Mouse (Mus musculus): Measurements from ENCODE around the gene Fmo3. TPM values are rescaled to one million over a fixed set of nuclear protein-coding genes. Genes with fewer than 3 reads are reported as not detected.

Fmo3 gene
- polyA plus RNA-seq, 1 experiment from 2014 or later: not detected

GRCm38 (mm10) chr1:162934374-162935012 lies 49.8 kb downstream of the Fmo3 start:
- H3K36me3 ChIP-seq (ENCODE audit: control insufficient read depth, insufficient read depth, low read length): no peaks in the 10 kb centered on the region
- no peak overlapping the region for H3K27ac ChIP-seq (ENCODE audit: low read depth, low read length)
- H3K9ac ChIP-seq (ENCODE audit: low read depth, low read length): no peak overlapping the region
- no peaks in the 10 kb centered on the region for H3K27me3 ChIP-seq (ENCODE audit: control insufficient read depth, insufficient read depth, low read length)
- H3K9me3 ChIP-seq (ENCODE audit: control insufficient read depth, low read length): no peaks in the 10 kb centered on the region
- no peak for ATAC-seq (ENCODE audit: low FRiP score, low TSS enrichment)
- WGBS: 76% methylated on average over 4 of the region's 4 CpGs
- H3K4me2 ChIP-seq (replicated peaks; ENCODE audit: low read depth, low read length): no peak overlapping the region
- no peaks in the 10 kb centered on the region for H3K4me1 ChIP-seq (ENCODE audit: control insufficient read depth, insufficient read depth, low read length)
- H3K4me3 ChIP-seq (ENCODE audit: low read length): no peak overlapping the region

DNA sequence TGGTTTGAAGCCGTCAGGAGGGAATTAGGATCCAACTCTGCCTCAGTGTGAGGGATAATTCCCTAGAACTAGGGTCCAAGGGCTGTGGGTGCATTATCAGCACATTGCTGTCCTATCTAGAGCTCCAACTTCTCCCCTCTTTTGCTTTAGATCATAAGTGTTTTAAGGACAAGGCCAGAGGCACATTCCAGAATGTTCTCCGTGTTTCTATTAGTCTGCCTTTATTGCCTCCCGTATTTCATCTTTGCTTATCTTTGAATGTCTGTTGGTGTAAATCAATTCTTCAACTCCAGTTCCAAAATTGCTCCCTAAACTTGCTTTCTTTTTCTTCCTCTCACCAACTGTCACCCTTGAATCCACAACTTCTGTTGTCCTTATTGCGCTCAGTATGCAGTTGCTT lies 51.9 kb downstream of the Fmo3 start:
- Histone ChIP-seq H3K9ac (ENCODE audit: low read depth, low read length) (no peak overlapping the region), H3K4me1 (ENCODE audit: control insufficient read depth, insufficient read depth, low read length) (no peaks in the 10 kb centered on the region), H3K4me3 (ENCODE audit: low read length) (no peak overlapping the region), H3K27ac (ENCODE audit: low read depth, low read length) (no peak overlapping the region), H3K4me2 (replicated peaks; ENCODE audit: low read depth, low read length) (no peak overlapping the region), H3K36me3 (ENCODE audit: control insufficient read depth, insufficient read depth, low read length) (no peaks in the 10 kb centered on the region), H3K27me3 (ENCODE audit: control insufficient read depth, insufficient read depth, low read length) (no peaks in the 10 kb centered on the region), H3K9me3 (ENCODE audit: control insufficient read depth, low read length) (no peaks in the 10 kb centered on the region)
- 68% methylated on average over 4 of the region's 4 CpGs for WGBS
- no peak for ATAC-seq (ENCODE audit: low FRiP score, low TSS enrichment)

DNA sequence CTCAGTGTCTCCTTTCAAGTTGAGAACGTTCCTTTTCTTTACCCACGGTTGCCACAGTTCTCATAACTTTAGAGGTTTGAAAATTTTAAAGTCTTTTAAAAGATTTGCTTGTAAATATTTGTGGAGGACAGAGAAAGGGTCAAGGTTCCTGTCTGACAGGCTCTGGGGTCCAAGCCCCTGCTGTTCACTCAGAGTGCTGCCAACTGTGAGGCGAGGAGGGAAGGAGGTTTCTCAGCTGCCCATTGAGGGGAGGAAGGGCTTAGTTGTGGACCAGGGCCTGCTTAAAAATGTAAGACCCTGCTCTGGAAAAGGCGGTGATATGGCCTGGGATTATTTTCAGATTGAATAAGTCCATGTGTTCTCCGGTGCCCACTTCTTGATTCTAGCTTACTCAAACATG lies 52.4 kb downstream of the Fmo3 start:
- no peak overlapping the region for H3K4me3 ChIP-seq (ENCODE audit: low read length)

GRCm38 (mm10) chr1:162931310-162931875 lies 52.9 kb downstream of the Fmo3 start:
- no peak for ATAC-seq (ENCODE audit: low FRiP score, low TSS enrichment)
- no peak overlapping the region for H3K9ac ChIP-seq (ENCODE audit: low read depth, low read length)
- no peak overlapping the region; the same call in 1 of the 2 replicates for H3K27ac ChIP-seq (ENCODE audit: low read depth, low read length)
- H3K4me2 ChIP-seq (replicated peaks; ENCODE audit: low read depth, low read length): no peak overlapping the region
- no peaks in the 10 kb centered on the region for H3K4me1 ChIP-seq (ENCODE audit: control insufficient read depth, insufficient read depth, low read length)
- H3K9me3 ChIP-seq (ENCODE audit: control insufficient read depth, low read length): no peaks in the 10 kb centered on the region
- no peaks in the 10 kb centered on the region for H3K36me3 ChIP-seq (ENCODE audit: control insufficient read depth, insufficient read depth, low read length)
- no peaks in the 10 kb centered on the region for H3K27me3 ChIP-seq (ENCODE audit: control insufficient read depth, insufficient read depth, low read length)
- H3K4me3 ChIP-seq (ENCODE audit: low read length): no peak overlapping the region
- WGBS: 64% methylated on average over 4 of the region's 4 CpGs

More for the DNA sequence above, 52.4 kb downstream of the Fmo3 start:
- 77% methylated on average over 5 of the region's 5 CpGs for WGBS
- no peaks in the 10 kb centered on the region for H3K36me3 ChIP-seq (ENCODE audit: control insufficient read depth, insufficient read depth, low read length)
- no peak overlapping the region for H3K4me2 ChIP-seq (replicated peaks; ENCODE audit: low read depth, low read length)
- no peaks in the 10 kb centered on the region for H3K4me1 ChIP-seq (ENCODE audit: control insufficient read depth, insufficient read depth, low read length)
- H3K27me3 ChIP-seq (ENCODE audit: control insufficient read depth, insufficient read depth, low read length): no peaks in the 10 kb centered on the region
- no peaks in the 10 kb centered on the region for H3K9me3 ChIP-seq (ENCODE audit: control insufficient read depth, low read length)
- H3K9ac ChIP-seq (ENCODE audit: low read depth, low read length): no peak overlapping the region
- ATAC-seq (ENCODE audit: low FRiP score, low TSS enrichment): no peak
- H3K27ac ChIP-seq (ENCODE audit: low read depth, low read length): no peak overlapping the region; the same call in 1 of the 2 replicates

GRCm38 (mm10) chr1:162930631-162931030 lies 53.7 kb downstream of the Fmo3 start:
- Histone ChIP-seq H3K36me3 (ENCODE audit: control insufficient read depth, insufficient read depth, low read length) (no peaks in the 10 kb centered on the region), H3K9ac (ENCODE audit: low read depth, low read length) (no peak overlapping the region), H3K4me3 (ENCODE audit: low read length) (no peak overlapping the region), H3K9me3 (ENCODE audit: control insufficient read depth, low read length) (no peaks in the 10 kb centered on the region), H3K27me3 (ENCODE audit: control insufficient read depth, insufficient read depth, low read length) (no peaks in the 10 kb centered on the region), H3K4me2 (replicated peaks; ENCODE audit: low read depth, low read length) (no peak overlapping the region), H3K27ac (ENCODE audit: low read depth, low read length) (no peak overlapping the region), H3K4me1 (ENCODE audit: control insufficient read depth, insufficient read depth, low read length) (no peaks in the 10 kb centered on the region)
- ATAC-seq (ENCODE audit: low FRiP score, low TSS enrichment): no peak
- 77% methylated on average over 2 of the region's 2 CpGs for WGBS

DNA sequence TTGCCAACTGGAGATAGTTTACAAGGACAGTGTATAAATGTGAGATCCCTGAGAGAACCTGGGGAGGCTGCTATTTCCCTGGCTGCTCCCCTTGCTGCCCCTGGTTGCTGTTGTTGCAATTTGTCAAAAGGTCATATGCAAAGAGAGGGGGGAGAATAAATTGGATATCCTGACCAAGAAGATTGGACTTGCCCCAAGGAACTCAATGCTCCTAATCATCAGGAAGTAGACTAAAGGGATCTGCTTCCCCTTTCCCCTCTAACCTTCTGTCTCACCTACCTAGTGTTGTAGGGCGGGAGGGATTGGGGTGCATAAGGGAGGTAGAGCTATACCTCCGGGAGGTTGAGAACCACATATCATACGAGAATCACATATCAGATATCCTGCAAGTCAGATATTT lies 55.2 kb downstream of the Fmo3 start:
- H3K9ac ChIP-seq (ENCODE audit: low read depth, low read length): no peak overlapping the region
- no peak overlapping the region for H3K4me2 ChIP-seq (replicated peaks; ENCODE audit: low read depth, low read length)
- H3K4me3 ChIP-seq (ENCODE audit: low read length): no peak overlapping the region
- no peaks in the 10 kb centered on the region for H3K36me3 ChIP-seq (ENCODE audit: control insufficient read depth, insufficient read depth, low read length)
- 89% methylated on average over 3 of the region's 3 CpGs for WGBS
- no peak for ATAC-seq (ENCODE audit: low FRiP score, low TSS enrichment)
- no peaks in the 10 kb centered on the region for H3K9me3 ChIP-seq (ENCODE audit: control insufficient read depth, low read length)
- H3K27me3 ChIP-seq (ENCODE audit: control insufficient read depth, insufficient read depth, low read length): no peaks in the 10 kb centered on the region
- no peak overlapping the region for H3K27ac ChIP-seq (ENCODE audit: low read depth, low read length)
- no peaks in the 10 kb centered on the region for H3K4me1 ChIP-seq (ENCODE audit: control insufficient read depth, insufficient read depth, low read length)

DNA sequence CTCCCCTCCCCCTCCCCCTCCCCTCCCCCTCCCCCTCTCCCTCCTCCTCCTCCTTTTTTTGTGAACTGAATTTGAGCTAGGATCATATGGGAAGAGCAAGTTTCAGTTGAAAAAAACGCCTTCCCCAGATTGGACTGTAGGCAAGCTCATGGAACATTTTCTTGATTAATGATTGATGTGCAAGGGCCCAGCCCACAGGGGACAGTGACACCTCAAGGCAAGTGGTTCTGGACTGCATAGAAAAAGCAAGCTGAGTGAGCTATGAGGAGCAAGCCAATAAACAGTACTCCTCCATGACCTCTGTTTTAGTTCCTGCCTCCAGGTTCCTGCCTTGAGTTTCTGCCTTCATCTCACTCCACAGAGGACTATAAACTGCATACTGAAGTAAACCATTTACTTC lies 59.2 kb downstream of the Fmo3 start:
- no peaks in the 10 kb centered on the region for H3K9me3 ChIP-seq (ENCODE audit: control insufficient read depth, low read length)
- ATAC-seq (ENCODE audit: low FRiP score, low TSS enrichment): no peak
- H3K27me3 ChIP-seq (ENCODE audit: control insufficient read depth, insufficient read depth, low read length): no peaks in the 10 kb centered on the region
- 60% methylated on average over 1 of the region's 1 CpGs for WGBS
- H3K4me3 ChIP-seq (ENCODE audit: low read length): no peak overlapping the region
- no peak overlapping the region for H3K27ac ChIP-seq (ENCODE audit: low read depth, low read length)
- no peak overlapping the region for H3K9ac ChIP-seq (ENCODE audit: low read depth, low read length)
- H3K4me2 ChIP-seq (replicated peaks; ENCODE audit: low read depth, low read length): no peak overlapping the region
- no peaks in the 10 kb centered on the region for H3K4me1 ChIP-seq (ENCODE audit: control insufficient read depth, insufficient read depth, low read length)
- no peaks in the 10 kb centered on the region for H3K36me3 ChIP-seq (ENCODE audit: control insufficient read depth, insufficient read depth, low read length)

GRCm38 (mm10) chr1:162916661-162917060 lies 67.7 kb downstream of the Fmo3 start:
- WGBS: 71% methylated on average over 8 of the region's 8 CpGs
- ATAC-seq (ENCODE audit: low FRiP score, low TSS enrichment): no peak
- Histone ChIP-seq H3K9ac (ENCODE audit: low read depth, low read length) (no peak overlapping the region), H3K9me3 (ENCODE audit: control insufficient read depth, low read length) (no peaks in the 10 kb centered on the region), H3K27ac (ENCODE audit: low read depth, low read length) (no peak overlapping the region), H3K4me1 (ENCODE audit: control insufficient read depth, insufficient read depth, low read length) (no peaks in the 10 kb centered on the region), H3K4me2 (replicated peaks; ENCODE audit: low read depth, low read length) (no peak overlapping the region), H3K27me3 (ENCODE audit: control insufficient read depth, insufficient read depth, low read length) (no peaks in the 10 kb centered on the region), H3K4me3 (ENCODE audit: low read length) (no peak overlapping the region), H3K36me3 (ENCODE audit: control insufficient read depth, insufficient read depth, low read length) (no peaks in the 10 kb centered on the region)

GRCm38 (mm10) chr1:162914932-162915556 lies 69.3 kb downstream of the Fmo3 start:
- Histone ChIP-seq H3K4me1 (ENCODE audit: control insufficient read depth, insufficient read depth, low read length) (no peaks in the 10 kb centered on the region), H3K27ac (ENCODE audit: low read depth, low read length) (no peak overlapping the region), H3K9me3 (ENCODE audit: control insufficient read depth, low read length) (no peaks in the 10 kb centered on the region), H3K4me2 (replicated peaks; ENCODE audit: low read depth, low read length) (no peak overlapping the region), H3K9ac (ENCODE audit: low read depth, low read length) (no peak overlapping the region), H3K27me3 (ENCODE audit: control insufficient read depth, insufficient read depth, low read length) (no peaks in the 10 kb centered on the region), H3K36me3 (ENCODE audit: control insufficient read depth, insufficient read depth, low read length) (no peaks in the 10 kb centered on the region), H3K4me3 (ENCODE audit: low read length) (no peak overlapping the region)
- ATAC-seq (ENCODE audit: low FRiP score, low TSS enrichment): no peak
- 87% methylated on average over 4 of the region's 4 CpGs for WGBS
